Comparison of ENCODE assay signal across 8 mouse cellular contexts in the genomic region with DNA sequence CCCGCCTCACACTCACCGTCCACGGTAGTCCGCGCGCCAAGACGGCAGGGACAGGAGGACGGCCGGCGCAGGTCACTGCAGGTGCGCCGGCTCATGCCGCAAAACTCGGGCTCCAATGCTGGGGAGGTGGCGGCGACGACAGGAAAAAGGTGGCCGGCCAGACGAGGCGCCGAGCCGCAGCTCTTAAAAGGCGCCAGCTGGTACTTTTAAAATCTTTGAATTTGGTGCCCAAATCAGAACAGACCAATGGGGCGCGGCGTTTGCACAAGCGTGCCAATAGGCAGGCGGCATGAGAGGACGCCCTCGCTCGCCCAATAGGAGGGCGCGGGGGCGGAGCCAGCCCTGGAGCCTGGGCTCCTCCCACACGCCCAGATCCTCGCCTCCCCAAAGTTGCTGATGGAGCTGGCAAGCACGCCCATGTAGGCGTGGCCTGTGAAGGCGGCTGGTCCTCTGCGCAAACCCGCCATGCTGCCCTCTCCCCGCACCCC. TPM values are rescaled to one million over a fixed set of nuclear protein-coding genes. Genes with fewer than 3 reads are reported as not detected.
DNase-seq lines count a peak whose midpoint lies in the region; ATAC-seq lines count a peak whose summit lies in the region.

A gene (minus strand): TSS at position 358 of the 488 bp plus-strand sequence.

- H3K4me2 ChIP-seq in hindbrain, embryonic 16.5 days (ENCODE audit: low read length): peak within 1 kb of the TSS; percentile 98

- H3K4me1 ChIP-seq in hindbrain, embryonic 16.5 days (ENCODE audit: control insufficient read depth, insufficient read depth, low read depth, low read length): peaks cover 25% of the 10 kb centered on the region

- peak; percentile 96 for ATAC-seq in hindbrain, embryonic 16.5 days
- peak; percentile 88 for ATAC-seq in megakaryocyte, adult 5-6 weeks (ENCODE audit: poor library complexity, severe bottlenecking)

- H3K9me3 ChIP-seq in hindbrain, embryonic 16.5 days (ENCODE audit: control insufficient read depth, low read length): no peaks in the 10 kb centered on the region

- H3K9ac ChIP-seq in hindbrain, embryonic 16.5 days (ENCODE audit: low read depth, low read length): peak within 1 kb of the TSS; percentile 74

- DNase-seq in ZHBTc4 (ENCODE audit: low read depth, low spot score): peak; percentile 100
- peak; percentile 98 to 99 for DNase-seq in cerebellum, postnatal 36 days
- DNase-seq in frontal cortex, postnatal 25 days (ENCODE audit: low spot score in 2 of 2): peak; percentile 93 to 97
- peak; percentile 88 to 100 for DNase-seq in left cerebral cortex, adult 8-10 months (ENCODE audit: low spot score in 2 of 2)
- DNase-seq in right cerebral cortex, postnatal 10 days (ENCODE audit: low spot score in 2 of 2): peak; percentile 99 to 100
- peak; percentile 94 for DNase-seq in urinary bladder, postnatal 25 days (ENCODE audit: low spot score)

- peak within 1 kb of the TSS; percentile 95 for H3K27ac ChIP-seq in hindbrain, embryonic 16.5 days (ENCODE audit: low read depth, low read length)

- peak within 1 kb of the TSS; percentile 81 for H3K4me3 ChIP-seq in hindbrain, embryonic 16.5 days (ENCODE audit: low read length)

- H3K36me3 ChIP-seq in hindbrain, embryonic 16.5 days (ENCODE audit: control insufficient read depth, insufficient read depth, low read length): peaks cover 3% of the 10 kb centered on the region; the same call in 1 of the 2 replicates

- H3K27me3 ChIP-seq in hindbrain, embryonic 16.5 days (replicated peaks; ENCODE audit: control insufficient read depth, insufficient read depth, low read length): no peaks in the 10 kb centered on the region

- WGBS in hindbrain, embryonic 16.5 days: under 1% methylated on average over 41 of the region's 42 CpGs

RNA-seq across cellular contexts. Expression of the gene that starts here (rescaled TPM):
- 14.3 and 17.4 TPM in 2 replicates for polyA plus RNA-seq in hindbrain, embryonic 16.5 days (2015; fragmentation: Nextera tagmentation; extraction: Ambion mirVana)
- 1 to 10 TPM; 1.1 to 2.3 (median 1.4) TPM for total RNA-seq in left cerebral cortex, adult 8-10 months (2022)
- 64.0 and 74.3 TPM in 2 replicates for total RNA-seq in megakaryocyte, adult 5-6 weeks (2015)
- 51.9 and 58.9 TPM in 2 replicates for total RNA-seq in megakaryocyte, adult 5-6 weeks (2017)

Comparison
In these comparisons a context has a peak if more than half of its experiments do, and no peak if none do; other contexts are left out.
1. Peak in every context shown above with its lines: DNase-seq, ATAC-seq, H3K4me3 ChIP-seq and H3K27ac ChIP-seq.
2. RNA of the gene that starts here (total RNA-seq): 51.9 to 74.3 TPM in megakaryocyte, adult 5-6 weeks; 1.1 to 2.3 TPM in left cerebral cortex, adult 8-10 months; every median in the first group is over 10 times any median in the second.